In the genomic region with DNA sequence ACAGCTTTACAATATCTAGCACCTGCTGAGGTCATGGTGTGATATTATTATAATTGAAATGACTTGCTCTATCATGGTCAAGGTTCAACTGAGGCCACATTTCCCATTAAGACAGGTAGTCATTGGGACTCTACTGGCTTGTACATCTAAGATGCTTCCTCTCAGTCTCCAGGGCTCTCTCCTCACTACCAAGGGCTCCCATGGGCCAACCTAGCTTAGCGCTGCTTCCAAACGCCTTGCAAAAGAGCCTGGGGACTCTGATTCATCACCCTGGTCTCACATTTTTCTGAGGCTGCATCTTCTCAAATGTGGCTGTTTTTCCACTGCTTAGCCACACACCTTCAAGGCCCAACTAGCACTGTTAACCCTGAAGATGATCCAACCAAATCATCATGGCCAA, we compare ENCODE assay signal across 26 mouse cellular contexts.
"Had no signal": no experiment of that assay in that cellular context is flagged by ENCODE, and none has a peak within 500 bp of the region (broad histone marks: within the 10 kb centered on the region; RNA-seq: fewer than 3 reads in every experiment).

No protein-coding gene starts in this region.

- H3K9ac ChIP-seq: heart, embryonic 12.5 days; hindbrain, embryonic 13.5 days; hindbrain, embryonic 15.5 days; kidney, embryonic 15.5 days; limb, embryonic 12.5 days; liver, embryonic 13.5 days; liver, embryonic 15.5 days; liver, postnatal 0 days had no signal

- H3K4me2 ChIP-seq: heart, embryonic 12.5 days; hindbrain, embryonic 13.5 days; hindbrain, embryonic 15.5 days; kidney, embryonic 15.5 days; limb, embryonic 12.5 days; liver, embryonic 11.5 days; liver, embryonic 13.5 days; liver, embryonic 15.5 days had no signal

- H3K9me3 ChIP-seq: heart, embryonic 12.5 days; hindbrain, embryonic 13.5 days; hindbrain, embryonic 15.5 days; kidney, embryonic 15.5 days; limb, embryonic 10.5 days; limb, embryonic 12.5 days; liver, embryonic 13.5 days; liver, embryonic 15.5 days had no signal

- H3K27me3 ChIP-seq: heart, embryonic 12.5 days; hindbrain, embryonic 13.5 days; hindbrain, embryonic 15.5 days; kidney, embryonic 15.5 days; limb, embryonic 12.5 days; liver, embryonic 13.5 days; liver, embryonic 15.5 days had no signal

- H3K36me3 ChIP-seq: heart, embryonic 12.5 days; hindbrain, embryonic 13.5 days; hindbrain, embryonic 15.5 days; kidney, embryonic 15.5 days; limb, embryonic 10.5 days; limb, embryonic 12.5 days; liver, embryonic 13.5 days; liver, embryonic 15.5 days had no signal

- ATAC-seq: hindbrain, postnatal 0 days; liver, postnatal 0 days had no signal

- H3K4me1 ChIP-seq: heart, embryonic 12.5 days; hindbrain, embryonic 13.5 days; hindbrain, embryonic 15.5 days; kidney, embryonic 15.5 days; limb, embryonic 10.5 days; limb, embryonic 12.5 days; liver, embryonic 13.5 days; liver, embryonic 15.5 days had no signal

- H3K27ac ChIP-seq: hindbrain, embryonic 13.5 days; hindbrain, embryonic 15.5 days; hindbrain, postnatal 0 days; kidney, embryonic 15.5 days; kidney, postnatal 0 days; left cerebral cortex, adult 2 months; limb, embryonic 10.5 days; limb, embryonic 12.5 days; liver, embryonic 13.5 days; liver, embryonic 15.5 days had no signal

- DNase-seq: gastrocnemius, postnatal 14 days; gastrocnemius, postnatal 36 days; heart, adult 18-20 months; heart, postnatal 10 days; heart, postnatal 36 days; kidney, adult 11 months; kidney, adult 2 months; kidney, adult 9 months; kidney, postnatal 14 days; kidney, postnatal 36 days; layer of hippocampus, adult 9-11 months; layer of hippocampus, postnatal 36 days; liver; liver, embryonic 13.5 days; liver, postnatal 0 days had no signal

- H3K4me3 ChIP-seq: heart, embryonic 12.5 days; hindbrain, embryonic 13.5 days; hindbrain, embryonic 15.5 days; kidney, embryonic 15.5 days; left cerebral cortex, adult 2 months; limb, embryonic 10.5 days; limb, embryonic 12.5 days; liver, embryonic 13.5 days; liver, embryonic 15.5 days had no signal
